Comparison of ENCODE assay signal across 8 mouse cellular contexts in genomic region chr8:120393871-120394275, GRCm38 (mm10).
DNase-seq lines count a peak whose midpoint lies in the region; ATAC-seq and TF ChIP-seq lines count a peak whose summit lies in the region.

No protein-coding gene starts in this region.

- WGBS in lung, postnatal 0 days = 61% methylated on average over 9 of the region's 9 CpGs
- 75% methylated on average over 9 of the region's 9 CpGs for WGBS in midbrain, embryonic 15.5 days
- WGBS in thymus, adult 2 months = 92% methylated on average over 9 of the region's 9 CpGs

- 0 out of 2 replicates have a peak, but pooled peaks cover 6% of the 10 kb centered on the region for H3K4me1 ChIP-seq in lung, postnatal 0 days (ENCODE audit: insufficient read depth, low read depth, low read length)
- H3K4me1 ChIP-seq in midbrain, embryonic 15.5 days = peaks cover 51% of the 10 kb centered on the region
- H3K4me1 ChIP-seq in thymus, adult 2 months (replicated peaks; ENCODE audit: control insufficient read depth, insufficient read depth, low read length) = peaks cover 27% of the 10 kb centered on the region

- DNase-seq in lung, postnatal 10 days = peak; percentile 55
- no peak for DNase-seq in lung, postnatal 0 days (ENCODE audit: low spot score)
- DNase-seq in cerebellum, adult 9-10 months = peak; percentile 78
- DNase-seq in heart, postnatal 10 days = peak; percentile 44 to 45
- no peak for DNase-seq in thymus, adult 2 months
- no peak for DNase-seq in yolk sac, embryonic 10.5 days (ENCODE audit: low spot score)
- no peak for DNase-seq in Muller cell, postnatal 12 days (ENCODE audit: inconsistent ontology term)

- H3K27ac ChIP-seq in lung, postnatal 0 days (ENCODE audit: low read length) = no peak overlapping the region
- 0 out of 2 replicates have a peak overlapping the region, but pooled peaks have one; percentile 14 for H3K27ac ChIP-seq in midbrain, embryonic 15.5 days
- H3K27ac ChIP-seq in thymus, adult 2 months (ENCODE audit: control insufficient read depth, insufficient read depth, low read length) = no peak overlapping the region

- no peak for TF ChIP-seq EP300 in lung, postnatal 0 days (IDR thresholded peaks at IDR 0.05)

- no peak overlapping the region for H3K9ac ChIP-seq in lung, postnatal 0 days (replicated peaks; ENCODE audit: low read depth)
- no peak overlapping the region for H3K9ac ChIP-seq in midbrain, embryonic 15.5 days

- no peak overlapping the region for H3K4me3 ChIP-seq in lung, postnatal 0 days (ENCODE audit: low read depth, low read length)
- H3K4me3 ChIP-seq in midbrain, embryonic 15.5 days = no peak overlapping the region
- H3K4me3 ChIP-seq in thymus, adult 2 months (ENCODE audit: control insufficient read depth, insufficient read depth, low read length) = no peak overlapping the region

- no peak for ATAC-seq in lung, postnatal 0 days
- ATAC-seq in midbrain, embryonic 15.5 days (replicated peaks) = no peak

- no peak for TF ChIP-seq POLR2A in thymus, adult 2 months (IDR thresholded peaks at IDR 0.05; ENCODE audit: control insufficient read depth, extremely low read depth, insufficient read depth, low read length, poor library complexity)

- TF ChIP-seq CTCF in lung, postnatal 0 days (IDR thresholded peaks at IDR 0.05) = no peak
- no peak for TF ChIP-seq CTCF in thymus, adult 2 months (IDR thresholded peaks at IDR 0.05; ENCODE audit: borderline replicate concordance, control insufficient read depth, extremely low read depth, insufficient read depth, low read length, poor library complexity)

- no peak overlapping the region for H3K4me2 ChIP-seq in lung, postnatal 0 days (replicated peaks; ENCODE audit: low read depth, low read length)
- H3K4me2 ChIP-seq in midbrain, embryonic 15.5 days = no peak overlapping the region

- intact Hi-C loops in heart, postnatal 10 days (cut with DNase I) = no loop called here

- no peaks in the 10 kb centered on the region for H3K27me3 ChIP-seq in lung, postnatal 0 days (replicated peaks; ENCODE audit: insufficient read depth, low read length)
- H3K27me3 ChIP-seq in midbrain, embryonic 15.5 days (replicated peaks) = no peaks in the 10 kb centered on the region
- no peaks in the 10 kb centered on the region for H3K27me3 ChIP-seq in thymus, adult 2 months (ENCODE audit: control insufficient read depth, insufficient read depth, low read length)

- no peaks in the 10 kb centered on the region for H3K36me3 ChIP-seq in lung, postnatal 0 days (ENCODE audit: insufficient read depth, low read length)
- no peaks in the 10 kb centered on the region for H3K36me3 ChIP-seq in midbrain, embryonic 15.5 days (replicated peaks)
- H3K36me3 ChIP-seq in thymus, adult 2 months (ENCODE audit: control insufficient read depth, insufficient read depth, low read length) = no peaks in the 10 kb centered on the region

- H3K9me3 ChIP-seq in lung, postnatal 0 days (ENCODE audit: low read length) = no peaks in the 10 kb centered on the region
- no peaks in the 10 kb centered on the region for H3K9me3 ChIP-seq in midbrain, embryonic 15.5 days

Comparison
In these comparisons a context has a peak if more than half of its experiments do, and no peak if none do; other contexts are left out.
1. DNase-seq: peak in lung, postnatal 10 days (single experiment), cerebellum, adult 9-10 months (single experiment) and heart, postnatal 10 days (2 of 2); none in lung, postnatal 0 days (single experiment), thymus, adult 2 months (single experiment), yolk sac, embryonic 10.5 days (single experiment) and Muller cell, postnatal 12 days (single experiment).